Mouse (Mus musculus): ENCODE data around the gene Flnb. TPM values are rescaled to one million over a fixed set of nuclear protein-coding genes. Genes with fewer than 3 reads are reported as not detected.

Flnb gene
- polyA plus RNA-seq, 1 experiment from 2014 or later: 11.2 TPM

DNA sequence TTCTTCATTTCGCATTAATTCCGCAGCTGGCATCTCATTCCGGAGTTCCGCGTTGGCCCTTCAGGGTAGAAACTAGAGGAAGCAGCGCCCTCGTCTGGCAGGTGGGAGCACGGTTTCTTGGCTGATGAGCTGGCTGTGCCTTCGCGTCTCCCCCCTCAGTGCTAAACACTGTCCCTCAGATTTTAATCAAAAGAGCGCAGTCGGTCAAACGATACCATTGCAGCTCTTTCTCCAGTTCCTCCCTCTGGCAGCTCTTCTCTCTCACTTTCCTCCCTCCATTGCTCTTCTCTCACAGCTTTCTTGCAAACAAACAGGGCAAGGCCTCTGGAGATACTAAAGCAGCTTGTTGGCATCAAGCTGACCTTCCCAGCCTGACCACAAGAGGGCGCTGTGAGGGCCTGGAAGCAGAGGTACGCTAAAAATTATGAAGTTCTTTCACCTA is 179.5 kb downstream of the Flnb start:
- WGBS: 3% methylated on average over 15 of the region's 15 CpGs
- Histone ChIP-seq H3K4me2 (ENCODE audit: low read length) (peak overlapping the region; percentile 51), H3K4me3 (ENCODE audit: control insufficient read depth in 1 of 2, insufficient read depth in 1 of 2, low read depth in 1 of 2, low read length in 2 of 2) (peak overlapping the region; percentile 5 to 22; a peak in 3 of 4 replicates), H3K4me1 (ENCODE audit: control insufficient read depth in 2 of 2, insufficient read depth in 2 of 2, low read length in 2 of 2) (peaks cover 4 to 8% of the 10 kb centered on the region in 2 experiments; a peak in 2 of 4 replicates), H3K9ac (ENCODE audit: low read length) (no peak overlapping the region), H3K36me3 (ENCODE audit: control insufficient read depth, insufficient read depth, low read length) (no peaks in the 10 kb centered on the region), H3K9me3 (ENCODE audit: control insufficient read depth, low read length) (no peaks in the 10 kb centered on the region), H3K27ac (replicated peaks in 1 of 2; ENCODE audit: control insufficient read depth in 1 of 2, insufficient read depth in 1 of 2, low read depth in 2 of 2, low read length in 2 of 2) (no peak overlapping the region), H3K27me3 (ENCODE audit: control insufficient read depth, insufficient read depth, low read length) (peaks cover 26% of the 10 kb centered on the region)
- ATAC-seq (ENCODE audit: insufficient number of reproducible peaks, insufficient read depth, low FRiP score, low read depth): peak; percentile 56

DNA sequence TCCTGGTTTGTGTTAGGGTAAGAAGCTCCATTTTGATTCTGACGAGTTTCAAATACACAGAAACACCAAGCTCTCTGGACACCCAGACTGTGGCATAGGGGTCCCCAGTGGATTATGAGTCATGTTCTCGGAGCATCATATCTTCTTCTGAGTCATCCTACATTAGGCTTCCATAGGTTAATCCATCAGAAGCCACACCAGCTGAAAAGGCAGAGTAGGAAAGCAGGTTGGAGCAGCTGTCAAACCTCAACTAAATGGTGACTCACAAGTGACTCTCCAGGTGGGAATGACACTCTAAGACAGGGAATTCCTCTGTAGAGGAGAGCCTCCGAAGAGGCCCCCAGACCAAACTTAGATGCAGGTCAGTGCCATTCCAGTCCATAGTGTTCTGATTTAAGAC is 181.3 kb downstream of the Flnb start:
- Histone ChIP-seq H3K36me3 (ENCODE audit: control insufficient read depth, insufficient read depth, low read length) (no peaks in the 10 kb centered on the region), H3K4me2 (ENCODE audit: low read length) (no peak overlapping the region), H3K27ac (replicated peaks in 1 of 2; ENCODE audit: control insufficient read depth in 1 of 2, insufficient read depth in 1 of 2, low read depth in 2 of 2, low read length in 2 of 2) (no peak overlapping the region), H3K9ac (ENCODE audit: low read length) (no peak overlapping the region), H3K9me3 (ENCODE audit: control insufficient read depth, low read length) (no peaks in the 10 kb centered on the region), H3K27me3 (ENCODE audit: control insufficient read depth, insufficient read depth, low read length) (peaks cover 26% of the 10 kb centered on the region), H3K4me1 (ENCODE audit: control insufficient read depth in 2 of 2, insufficient read depth in 2 of 2, low read length in 2 of 2) (peaks cover 12 to 17% of the 10 kb centered on the region in 2 experiments), H3K4me3 (ENCODE audit: control insufficient read depth in 1 of 2, insufficient read depth in 1 of 2, low read depth in 1 of 2, low read length in 2 of 2) (no peak overlapping the region)
- no peak for ATAC-seq (ENCODE audit: insufficient number of reproducible peaks, insufficient read depth, low FRiP score, low read depth)
- 66% methylated on average over 3 of the region's 3 CpGs for WGBS

DNA sequence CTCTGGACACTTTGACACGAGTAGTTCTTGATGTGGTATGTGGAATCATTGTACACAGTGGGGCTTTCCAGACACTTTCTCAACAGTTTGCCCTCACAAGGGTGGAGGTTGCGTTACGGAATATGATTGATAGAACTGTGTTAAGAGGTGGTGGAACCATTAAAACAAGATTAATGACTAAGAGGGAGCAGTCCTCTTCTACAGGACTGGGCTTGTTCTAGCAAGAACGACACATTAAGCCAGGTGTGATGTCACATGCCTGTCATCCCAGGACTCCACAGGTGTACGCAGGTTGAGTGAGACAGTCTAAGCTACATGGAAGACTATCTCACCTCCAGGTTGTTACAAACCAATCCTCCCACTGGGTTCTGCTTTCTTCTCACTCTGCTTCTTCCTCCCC is 181.7 kb downstream of the Flnb start:
- H3K9me3 ChIP-seq (ENCODE audit: control insufficient read depth, low read length): no peaks in the 10 kb centered on the region
- H3K9ac ChIP-seq (ENCODE audit: low read length): no peak overlapping the region
- peaks cover 26% of the 10 kb centered on the region for H3K27me3 ChIP-seq (ENCODE audit: control insufficient read depth, insufficient read depth, low read length)
- H3K4me1 ChIP-seq (ENCODE audit: control insufficient read depth in 2 of 2, insufficient read depth in 2 of 2, low read length in 2 of 2): peaks cover 12 to 17% of the 10 kb centered on the region in 2 experiments
- H3K4me3 ChIP-seq (ENCODE audit: control insufficient read depth in 1 of 2, insufficient read depth in 1 of 2, low read depth in 1 of 2, low read length in 2 of 2): no peak overlapping the region
- no peak overlapping the region for H3K4me2 ChIP-seq (ENCODE audit: low read length)
- H3K27ac ChIP-seq (replicated peaks in 1 of 2; ENCODE audit: control insufficient read depth in 1 of 2, insufficient read depth in 1 of 2, low read depth in 2 of 2, low read length in 2 of 2): no peak overlapping the region
- WGBS: 79% methylated on average over 5 of the region's 5 CpGs
- ATAC-seq (ENCODE audit: insufficient number of reproducible peaks, insufficient read depth, low FRiP score, low read depth): no peak
- no peaks in the 10 kb centered on the region for H3K36me3 ChIP-seq (ENCODE audit: control insufficient read depth, insufficient read depth, low read length)

DNA sequence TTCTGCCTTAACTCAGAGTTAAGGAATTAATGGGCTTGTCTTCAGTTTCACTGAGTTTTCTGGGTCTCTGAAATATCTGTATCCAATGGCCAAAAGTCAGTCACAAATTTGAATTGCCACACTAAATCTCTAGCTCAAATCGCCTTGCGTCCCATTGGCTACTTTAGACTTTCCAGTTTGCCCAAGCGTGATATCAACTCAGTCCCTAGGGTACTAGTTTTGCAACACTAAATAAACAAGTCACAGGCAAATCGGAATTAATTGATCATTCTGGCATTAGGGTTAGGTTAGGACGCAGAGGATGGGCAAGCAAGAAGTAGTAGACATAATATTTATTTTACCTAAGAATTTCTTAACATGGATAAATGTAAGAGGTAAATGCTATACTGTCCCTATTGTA is 182.5 kb downstream of the Flnb start:
- H3K9me3 ChIP-seq (ENCODE audit: control insufficient read depth, low read length): no peaks in the 10 kb centered on the region
- H3K27ac ChIP-seq (replicated peaks in 1 of 2; ENCODE audit: control insufficient read depth in 1 of 2, insufficient read depth in 1 of 2, low read depth in 2 of 2, low read length in 2 of 2): no peak overlapping the region
- no peaks in the 10 kb centered on the region for H3K36me3 ChIP-seq (ENCODE audit: control insufficient read depth, insufficient read depth, low read length)
- H3K4me1 ChIP-seq (ENCODE audit: control insufficient read depth in 2 of 2, insufficient read depth in 2 of 2, low read length in 2 of 2): peaks cover 12 to 17% of the 10 kb centered on the region in 2 experiments
- no peak overlapping the region for H3K4me2 ChIP-seq (ENCODE audit: low read length)
- ATAC-seq (ENCODE audit: insufficient number of reproducible peaks, insufficient read depth, low FRiP score, low read depth): no peak
- peaks cover 26% of the 10 kb centered on the region for H3K27me3 ChIP-seq (ENCODE audit: control insufficient read depth, insufficient read depth, low read length)
- H3K9ac ChIP-seq (ENCODE audit: low read length): no peak overlapping the region
- WGBS: 81% methylated on average over 5 of the region's 5 CpGs
- no peak overlapping the region for H3K4me3 ChIP-seq (ENCODE audit: control insufficient read depth in 1 of 2, insufficient read depth in 1 of 2, low read depth in 1 of 2, low read length in 2 of 2)

Other genes with a start within 250 kb of the Flnb start
- gene Gm3558, start 249.4 kb upstream of the Flnb start, polyA plus RNA-seq (2014; fragmentation: Nextera tagmentation; extraction: Ambion mirVana): 0.62 and 0.70 TPM in 2 replicates
- gene Gm10338, start 222.4 kb upstream of the Flnb start, polyA plus RNA-seq (2014; fragmentation: Nextera tagmentation; extraction: Ambion mirVana): not detected in 2 replicates
- gene Gm10128, start 174.0 kb upstream of the Flnb start, polyA plus RNA-seq (2014; fragmentation: Nextera tagmentation; extraction: Ambion mirVana): not detected in 2 replicates
- gene Gm26661, start 26.4 kb upstream of the Flnb start, polyA plus RNA-seq (2014; fragmentation: Nextera tagmentation; extraction: Ambion mirVana): not detected in 2 replicates
- gene Gm45521, start 139.3 kb downstream of the Flnb start, polyA plus RNA-seq (2014; fragmentation: Nextera tagmentation; extraction: Ambion mirVana): not detected in 2 replicates
- 0.08 and 0.13 TPM in 2 replicates for gene Dnase1l3, start 176.6 kb downstream of the Flnb start, polyA plus RNA-seq (2014; fragmentation: Nextera tagmentation; extraction: Ambion mirVana)
- 11.3 and 11.8 TPM in 2 replicates for gene Abhd6, start 184.9 kb downstream of the Flnb start, polyA plus RNA-seq (2014; fragmentation: Nextera tagmentation; extraction: Ambion mirVana)